Mouse (Mus musculus): ENCODE measurements around the gene Vmn1r50. TPM values are rescaled to one million over a fixed set of nuclear protein-coding genes. Genes with fewer than 3 reads are reported as not detected.
"Not testable (repeated sequence)": the region's sequence is repeated elsewhere in the genome, so short reads cannot be mapped to it uniquely, and the experiment has no call there.

The Vmn1r50 gene
- not detected in 2 replicates for polyA plus RNA-seq (2015; fragmentation: Nextera tagmentation; extraction: Ambion mirVana)

DNA sequence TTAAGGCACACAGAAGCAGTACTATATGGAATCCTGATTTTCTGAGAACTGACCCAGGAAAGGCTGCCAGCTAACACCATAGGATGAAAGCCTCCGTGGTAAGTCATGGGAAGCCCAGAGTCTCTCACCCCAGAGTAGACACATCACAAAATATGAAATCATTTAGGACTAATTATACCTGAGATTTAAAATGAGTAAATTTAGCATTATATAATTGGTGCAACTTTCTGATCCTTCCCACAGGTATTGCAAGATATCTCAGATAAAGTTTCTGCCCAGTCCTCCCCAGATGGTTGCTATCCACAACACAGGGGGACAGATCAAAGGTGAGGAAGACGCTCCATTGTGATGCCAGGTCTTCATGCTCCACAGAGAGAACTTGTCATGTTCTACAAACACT, at the start of gene Vmn1r50:
Vmn1r50 (plus strand) TSS at position 301 of the 400 bp plus-strand sequence.
- Histone ChIP-seq H3K9ac (ENCODE audit: low read length) (no peak within 1 kb of the TSS), H3K4me2 (ENCODE audit: low read depth, low read length) (no peak within 1 kb of the TSS), H3K9me3 (replicated peaks; ENCODE audit: control insufficient read depth, low read length) (no peaks in the 10 kb centered on the region), H3K4me3 (replicated peaks; ENCODE audit: low read length) (no peak within 1 kb of the TSS), H3K27ac (ENCODE audit: low read length) (no peak within 1 kb of the TSS), H3K36me3 (ENCODE audit: control insufficient read depth, insufficient read depth, low read length) (no peaks in the 10 kb centered on the region), H3K27me3 (ENCODE audit: control insufficient read depth, insufficient read depth, low read length) (no peaks in the 10 kb centered on the region), H3K4me1 (ENCODE audit: control insufficient read depth, insufficient read depth, low read length) (no peaks in the 10 kb centered on the region)
- no peak for ATAC-seq (ENCODE audit: insufficient read depth, low FRiP score)
- 58% methylated on average over 2 of the region's 2 CpGs for WGBS

DNA sequence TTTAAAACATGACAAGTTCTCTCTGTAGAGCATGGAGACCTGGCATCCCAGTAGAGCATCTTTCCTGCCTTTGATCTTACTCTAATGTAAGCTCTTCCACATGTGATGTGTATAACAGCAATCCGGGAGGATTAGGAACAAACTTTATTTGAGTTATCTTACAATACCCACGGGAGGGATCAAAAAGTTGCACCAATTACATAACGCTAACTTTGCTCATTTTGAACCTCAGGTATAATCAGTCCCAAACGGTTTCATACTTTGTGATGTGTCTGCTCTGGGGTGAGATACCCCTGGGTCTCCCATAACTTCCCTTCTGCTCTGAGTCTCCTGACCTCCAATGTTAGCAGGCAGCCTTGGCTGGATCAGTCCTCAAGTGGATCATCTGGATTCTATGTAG, 22.8 kb upstream of the Vmn1r50 start, which contains the start of gene Vmn1r49:
Vmn1r49 (minus strand) TSS at position 101 of the 400 bp plus-strand sequence.
- no peaks in the 10 kb centered on the region for H3K27me3 ChIP-seq (ENCODE audit: control insufficient read depth, insufficient read depth, low read length)
- H3K4me2 ChIP-seq (ENCODE audit: low read depth, low read length) = no peak within 1 kb of the TSS
- no peak within 1 kb of the TSS for H3K9ac ChIP-seq (ENCODE audit: low read length)
- no peaks in the 10 kb centered on the region for H3K36me3 ChIP-seq (ENCODE audit: control insufficient read depth, insufficient read depth, low read length)
- WGBS = 70% methylated on average over 4 of the region's 4 CpGs
- H3K9me3 ChIP-seq (replicated peaks; ENCODE audit: control insufficient read depth, low read length) = no peaks in the 10 kb centered on the region
- H3K4me1 ChIP-seq (ENCODE audit: control insufficient read depth, insufficient read depth, low read length) = no peaks in the 10 kb centered on the region
- H3K27ac ChIP-seq (ENCODE audit: low read length) = no peak within 1 kb of the TSS
- H3K4me3 ChIP-seq (replicated peaks; ENCODE audit: low read length) = no peak within 1 kb of the TSS
- no peak for ATAC-seq (ENCODE audit: insufficient read depth, low FRiP score)

DNA sequence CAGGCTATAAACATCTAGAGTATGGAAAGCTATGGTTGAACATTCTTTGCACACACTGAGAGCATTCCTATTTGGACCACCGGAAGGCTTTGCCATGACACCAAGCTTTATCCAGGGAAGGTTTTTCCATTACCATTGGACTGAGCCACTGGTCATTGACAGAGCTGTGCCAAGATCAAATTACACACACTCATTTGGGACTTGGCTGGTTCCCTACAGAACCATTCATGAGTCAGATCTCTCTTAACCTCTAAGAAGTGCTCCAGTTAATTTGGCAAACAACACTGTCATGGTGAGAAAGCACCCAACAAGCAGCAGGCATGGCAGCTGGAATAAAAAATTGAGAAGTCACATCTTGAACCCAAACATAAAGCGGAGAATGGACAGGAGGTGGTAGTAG, 664 bp upstream of the Vmn1r50 start:
- no peaks in the 10 kb centered on the region for H3K27me3 ChIP-seq (ENCODE audit: control insufficient read depth, insufficient read depth, low read length)
- WGBS = 79% methylated on average over 2 of the region's 2 CpGs
- no peaks in the 10 kb centered on the region for H3K9me3 ChIP-seq (replicated peaks; ENCODE audit: control insufficient read depth, low read length)
- H3K4me3 ChIP-seq (replicated peaks; ENCODE audit: low read length) = no peak overlapping the region
- H3K4me2 ChIP-seq (ENCODE audit: low read depth, low read length) = no peak overlapping the region
- no peaks in the 10 kb centered on the region for H3K36me3 ChIP-seq (ENCODE audit: control insufficient read depth, insufficient read depth, low read length)
- no peak overlapping the region for H3K9ac ChIP-seq (ENCODE audit: low read length)
- H3K4me1 ChIP-seq (ENCODE audit: control insufficient read depth, insufficient read depth, low read length) = no peaks in the 10 kb centered on the region
- no peak for ATAC-seq (ENCODE audit: insufficient read depth, low FRiP score)
- H3K27ac ChIP-seq (ENCODE audit: low read length) = no peak overlapping the region

DNA sequence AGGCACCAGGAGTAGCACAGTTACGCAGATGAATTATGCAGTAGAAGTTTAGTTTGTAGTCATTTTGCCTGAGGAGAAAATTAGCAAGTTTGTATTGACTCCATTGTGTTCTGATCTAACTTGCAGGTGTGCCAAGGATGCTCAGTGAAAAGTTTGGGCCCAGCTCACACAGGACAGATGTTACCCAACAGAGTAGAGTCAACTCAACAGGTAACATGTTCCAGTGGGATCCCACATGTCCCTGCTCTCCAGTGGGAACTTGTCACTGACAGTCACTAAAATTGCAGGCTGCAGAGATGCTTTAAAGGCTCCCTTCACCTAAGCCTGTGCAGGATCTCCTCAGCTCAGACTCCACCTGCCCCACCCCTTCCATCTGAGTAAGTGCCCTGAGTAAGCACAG, 21.1 kb downstream of the Vmn1r50 start, which contains the start of gene Vmn1r51:
Vmn1r51 (plus strand) TSS at position 301 of the 400 bp plus-strand sequence.
- H3K36me3 ChIP-seq (ENCODE audit: control insufficient read depth, insufficient read depth, low read length); H3K4me2 ChIP-seq (ENCODE audit: low read depth, low read length); H3K4me3 ChIP-seq (replicated peaks; ENCODE audit: low read length); H3K9ac ChIP-seq (ENCODE audit: low read length); H3K27me3 ChIP-seq (ENCODE audit: control insufficient read depth, insufficient read depth, low read length); H3K4me1 ChIP-seq (ENCODE audit: control insufficient read depth, insufficient read depth, low read length); H3K27ac ChIP-seq (ENCODE audit: low read length); ATAC-seq (ENCODE audit: insufficient read depth, low FRiP score); H3K9me3 ChIP-seq (replicated peaks; ENCODE audit: control insufficient read depth, low read length): not testable (repeated sequence)
- 90% methylated on average over 1 of the region's 1 CpGs for WGBS

Other genes starting within 250 kb of the Vmn1r50 start
- not detected in 2 replicates for gene Vmn1r42, start 225.0 kb upstream of the Vmn1r50 start, polyA plus RNA-seq (2015; fragmentation: Nextera tagmentation; extraction: Ambion mirVana)
- gene Vmn1r43, start 225.0 kb upstream of the Vmn1r50 start, polyA plus RNA-seq (2015; fragmentation: Nextera tagmentation; extraction: Ambion mirVana) = 0.01 and 0.05 TPM in 2 replicates
- gene Vmn1r44, start 217.8 kb upstream of the Vmn1r50 start, polyA plus RNA-seq (2015; fragmentation: Nextera tagmentation; extraction: Ambion mirVana) = not detected in 2 replicates
- not detected in 2 replicates for gene Vmn1r45, start 160.8 kb upstream of the Vmn1r50 start, polyA plus RNA-seq (2015; fragmentation: Nextera tagmentation; extraction: Ambion mirVana)
- gene Vmn1r46, start 132.1 kb upstream of the Vmn1r50 start, polyA plus RNA-seq (2015; fragmentation: Nextera tagmentation; extraction: Ambion mirVana) = not detected in 2 replicates
- not detected in 2 replicates for gene Vmn1r47, start 85.3 kb upstream of the Vmn1r50 start, polyA plus RNA-seq (2015; fragmentation: Nextera tagmentation; extraction: Ambion mirVana)
- not detected in 2 replicates for gene Vmn1r48, start 64.6 kb upstream of the Vmn1r50 start, polyA plus RNA-seq (2015; fragmentation: Nextera tagmentation; extraction: Ambion mirVana)
- not detected in 2 replicates for gene Vmn1r49, start 22.9 kb upstream of the Vmn1r50 start, polyA plus RNA-seq (2015; fragmentation: Nextera tagmentation; extraction: Ambion mirVana)
- not detected in 2 replicates for gene Vmn1r51, start 21.2 kb downstream of the Vmn1r50 start, polyA plus RNA-seq (2015; fragmentation: Nextera tagmentation; extraction: Ambion mirVana)
- not detected in 2 replicates for gene Vmn1r52, start 73.4 kb downstream of the Vmn1r50 start, polyA plus RNA-seq (2015; fragmentation: Nextera tagmentation; extraction: Ambion mirVana)
- not detected in 2 replicates for gene V1ra8, start 101.4 kb downstream of the Vmn1r50 start, polyA plus RNA-seq (2015; fragmentation: Nextera tagmentation; extraction: Ambion mirVana)
- gene Vmn1r53, start 123.0 kb downstream of the Vmn1r50 start, polyA plus RNA-seq (2015; fragmentation: Nextera tagmentation; extraction: Ambion mirVana) = not detected in 2 replicates
- not detected in 2 replicates for gene Vmn1r54, start 144.9 kb downstream of the Vmn1r50 start, polyA plus RNA-seq (2015; fragmentation: Nextera tagmentation; extraction: Ambion mirVana)
- gene BC048671, start 199.8 kb downstream of the Vmn1r50 start, polyA plus RNA-seq (2015; fragmentation: Nextera tagmentation; extraction: Ambion mirVana) = not detected in 2 replicates
- 0.67 and 1.2 TPM in 2 replicates for gene Chst13, start 223.8 kb downstream of the Vmn1r50 start, polyA plus RNA-seq (2015; fragmentation: Nextera tagmentation; extraction: Ambion mirVana)
- 1.2 and 1.3 TPM in 2 replicates for gene Uroc1, start 231.9 kb downstream of the Vmn1r50 start, polyA plus RNA-seq (2015; fragmentation: Nextera tagmentation; extraction: Ambion mirVana)